Mouse (Mus musculus) ovary, postnatal 10 days (tissue): ENCODE measurements around the gene Eml2.

ENCODE experiments used
- DNase-seq: peaks from one replicate; pipeline ENCODE4 v3.0.0; 2022; ENCODE audit warnings: low spot score

The Eml2 gene

DNA sequence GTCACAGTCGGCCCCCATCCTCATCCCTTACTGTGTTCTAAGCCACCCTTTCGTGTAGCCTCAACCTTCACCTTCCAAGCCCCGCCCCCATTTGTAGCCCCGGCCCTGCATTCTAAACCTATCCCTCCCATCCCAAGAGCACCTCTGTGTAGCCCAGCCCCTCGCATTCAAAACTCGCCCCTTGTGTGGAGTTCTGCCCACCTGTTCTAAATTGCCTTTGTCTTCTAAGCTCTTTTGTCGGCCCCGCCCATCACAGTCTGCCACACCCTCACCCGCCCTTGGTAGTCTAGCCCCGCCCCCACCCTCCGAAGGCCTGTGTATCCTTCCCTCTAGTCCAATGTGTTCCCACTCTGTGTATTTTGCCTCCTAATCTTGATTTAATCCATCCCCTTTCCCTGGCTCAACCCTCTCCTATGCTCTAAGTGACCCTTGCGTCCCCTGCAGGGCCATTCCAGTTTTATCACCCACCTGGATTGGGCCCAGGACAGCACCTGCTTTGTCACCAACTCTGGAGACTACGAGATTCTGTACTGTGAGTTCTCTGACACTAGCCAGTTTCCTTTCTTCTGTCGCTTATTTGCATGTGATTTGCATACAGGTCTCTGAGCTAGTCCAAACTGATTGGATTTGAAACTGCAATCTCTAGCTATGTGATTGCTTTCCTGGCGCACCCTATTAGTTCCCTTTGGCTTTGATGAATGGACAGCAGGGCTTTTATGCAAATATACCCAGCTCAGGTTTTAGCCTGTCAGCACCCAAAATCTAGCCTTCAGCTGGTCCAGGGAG is 26.0 kb downstream of the Eml2 start:
- no peak for DNase-seq

DNA sequence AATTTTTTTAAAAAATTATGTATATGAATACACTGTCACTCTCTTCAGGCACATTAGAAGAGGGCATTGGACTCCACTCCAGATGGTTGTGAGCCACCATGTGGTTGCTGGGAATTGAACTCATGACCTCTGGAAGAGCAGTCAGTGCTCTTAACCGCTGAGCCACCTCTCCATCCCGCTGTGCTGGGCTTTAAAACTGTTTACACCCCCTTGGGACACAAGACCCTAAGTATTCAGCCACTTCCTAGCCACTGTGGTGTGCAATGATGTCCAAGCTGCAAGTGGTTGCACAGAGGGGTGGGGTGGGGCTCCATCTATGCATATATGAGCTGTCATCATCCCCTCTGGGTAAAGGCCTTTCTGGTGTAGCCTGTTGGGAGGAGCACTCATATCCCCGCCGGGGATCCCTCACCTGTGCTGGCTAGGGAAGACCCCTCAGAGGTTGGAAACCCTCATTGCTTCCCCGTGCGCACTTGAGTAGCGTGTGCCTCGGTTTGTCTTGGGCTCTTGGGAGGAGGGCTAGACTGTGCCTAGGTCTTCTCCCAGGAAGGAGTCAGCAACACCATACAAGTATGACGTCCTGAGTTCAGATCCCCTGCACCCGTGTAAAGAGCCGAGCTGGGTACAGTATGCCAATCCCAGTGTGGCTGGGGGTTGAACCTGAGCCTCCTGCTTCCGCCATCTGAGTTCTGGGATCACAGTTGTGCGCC is 32.1 kb downstream of the Eml2 start:
- no peak for DNase-seq

DNA sequence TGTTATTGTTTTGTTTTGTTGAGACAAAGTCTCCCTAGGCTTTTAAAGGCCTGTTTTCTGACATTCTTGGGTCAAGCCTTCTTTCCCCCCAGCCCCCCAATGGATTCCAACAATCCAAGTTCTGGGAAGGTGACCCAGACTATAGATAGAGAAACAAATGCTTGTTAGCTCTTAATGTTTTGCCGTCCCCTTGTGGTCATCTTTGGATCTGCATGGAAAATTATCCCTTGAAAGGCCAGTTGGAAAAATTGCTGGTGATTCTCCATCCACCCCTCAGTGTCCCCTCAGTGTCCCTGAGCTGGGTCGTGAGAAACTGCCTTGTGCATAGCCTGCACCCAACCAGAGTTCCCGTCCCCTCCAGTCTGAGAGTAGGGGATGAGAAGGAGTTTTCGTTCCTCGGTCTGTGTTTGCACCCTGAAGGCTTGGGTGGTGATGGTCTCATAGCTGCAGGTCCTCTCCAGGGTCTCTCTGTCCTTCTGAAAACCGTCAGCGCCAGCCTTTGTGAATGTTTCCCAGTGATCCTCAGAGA is 32.8 kb downstream of the Eml2 start:
- DNase-seq = no peak

DNA sequence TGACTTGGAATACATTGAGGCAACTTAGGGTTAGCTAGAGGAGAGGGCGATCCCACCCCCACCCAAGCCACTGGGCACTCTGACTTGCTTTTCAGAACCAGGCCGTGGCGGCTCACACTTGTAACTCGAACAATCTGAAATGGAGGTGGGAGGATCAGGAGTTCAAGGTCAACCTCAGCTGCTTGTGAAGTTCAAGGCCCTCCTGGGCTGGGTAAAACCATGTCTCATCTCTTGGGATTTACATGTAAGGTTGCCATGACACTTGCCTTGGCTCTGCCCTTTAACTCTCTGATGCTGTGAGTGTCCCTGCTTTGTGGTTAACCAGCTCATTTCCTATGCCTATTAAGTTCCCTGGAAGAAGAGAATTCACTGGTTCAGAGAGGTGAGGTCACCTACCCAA is 33.3 kb downstream of the Eml2 start:
- DNase-seq = no peak

DNA sequence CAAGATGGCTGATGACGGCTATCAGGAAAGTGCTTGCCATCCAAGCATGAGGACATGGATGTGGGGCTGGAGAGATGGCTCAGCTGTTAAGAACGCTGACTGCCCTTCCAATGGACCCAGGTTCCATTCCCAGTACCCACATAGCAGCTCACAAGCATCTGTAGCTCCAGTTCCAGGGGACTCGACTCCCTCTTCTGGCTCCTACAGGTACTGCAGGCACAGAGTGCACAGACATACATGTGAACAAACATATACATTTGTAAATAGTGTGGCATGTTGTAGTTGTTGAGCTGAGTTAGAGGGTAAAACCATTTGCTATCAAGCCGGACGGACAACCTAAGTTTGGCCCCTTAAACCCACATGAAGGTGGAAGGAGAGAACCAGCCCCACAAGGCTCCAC is 33.8 kb downstream of the Eml2 start:
- no peak for DNase-seq

DNA sequence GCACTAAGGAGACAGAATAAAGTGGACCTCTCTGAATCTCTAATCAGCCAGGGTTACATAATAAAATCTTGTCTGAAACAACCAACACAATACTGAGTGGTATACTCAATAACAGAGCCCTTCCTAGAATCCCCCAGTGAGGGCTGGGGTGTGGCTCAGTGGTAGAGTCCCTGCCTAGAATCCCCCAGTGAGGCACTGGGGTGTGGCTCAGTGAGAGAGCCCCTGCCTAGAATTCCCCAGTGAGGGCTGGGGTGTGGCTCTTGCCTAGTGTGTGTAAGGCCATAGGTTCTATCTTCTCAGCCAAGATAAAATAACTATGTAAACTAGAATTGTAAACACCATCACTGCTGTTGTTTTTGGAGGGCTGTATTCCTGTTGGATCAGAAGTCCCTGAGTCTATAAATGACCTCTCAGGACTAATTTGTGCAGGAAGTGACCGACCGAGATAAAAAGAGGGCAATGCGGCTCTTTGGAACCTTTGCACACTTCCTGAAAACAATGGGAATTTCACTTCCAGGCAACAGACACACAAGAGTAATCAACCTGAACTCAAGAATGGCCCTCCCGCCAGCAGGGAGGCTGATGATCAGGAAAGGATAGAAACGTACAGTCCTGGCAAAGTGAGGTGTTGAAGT is 34.9 kb downstream of the Eml2 start:
- no peak for DNase-seq

DNA sequence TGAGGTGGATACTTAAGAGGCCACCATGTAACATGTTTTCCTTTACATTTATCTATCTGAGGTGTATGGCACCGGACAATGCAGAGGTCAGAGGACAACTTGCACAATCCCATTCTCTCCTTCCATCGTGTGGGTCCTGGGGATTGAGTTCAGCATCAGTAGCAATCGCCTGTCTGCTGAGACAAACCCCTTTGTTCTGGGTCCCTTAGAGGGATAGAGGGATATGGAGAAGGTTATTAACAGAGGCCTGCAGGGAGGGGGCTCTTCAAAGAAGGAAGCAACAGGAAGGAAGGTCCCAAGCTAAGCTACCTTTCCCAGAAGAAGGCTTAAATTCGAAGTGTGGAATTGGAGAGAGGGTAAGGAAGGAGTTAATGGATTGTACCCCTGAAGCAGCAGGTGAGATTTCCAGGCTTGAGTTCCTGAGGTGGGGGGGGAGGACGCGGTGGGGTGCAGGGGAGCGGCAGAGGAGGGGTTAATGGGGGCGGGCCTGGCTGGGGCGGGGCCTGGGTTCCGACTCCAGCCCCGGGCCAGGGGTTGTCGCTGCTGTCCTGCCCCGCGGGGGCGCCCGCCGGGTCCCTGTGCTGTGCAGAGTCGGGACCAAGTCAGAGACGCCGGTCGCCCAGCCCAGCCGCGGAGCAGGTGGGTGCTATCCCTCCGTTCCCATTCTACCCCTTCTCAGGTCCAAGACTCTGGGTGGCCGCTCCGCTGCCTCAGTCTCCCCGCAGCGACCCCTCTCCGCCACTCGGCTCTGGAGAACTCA is 36.0 kb downstream of the Eml2 start, which contains the start of gene Gpr4:
TSS of gene Gpr4 (plus strand) at position 543 of the 760 bp plus-strand sequence.
- no peak for DNase-seq

DNA sequence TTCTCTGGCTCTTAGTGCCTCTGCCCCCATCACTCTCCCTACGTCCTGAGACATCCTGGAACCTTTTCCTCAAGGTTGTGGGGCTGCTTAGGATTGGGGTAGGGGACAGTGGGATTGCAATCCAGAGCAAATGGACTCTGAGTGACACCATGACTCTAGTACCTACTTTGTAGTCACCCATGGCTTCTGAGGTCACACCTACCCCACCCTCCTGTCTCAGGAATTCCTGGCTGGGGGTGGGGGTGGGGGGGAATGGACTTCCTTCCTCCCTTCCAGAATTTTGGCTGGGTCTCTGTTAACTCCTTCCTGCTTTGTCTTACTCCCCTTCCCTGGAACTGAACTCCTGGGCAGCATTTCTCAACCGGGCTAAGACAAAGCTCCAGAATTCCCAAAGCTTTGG is 37.2 kb downstream of the Eml2 start:
- no peak for DNase-seq

DNA sequence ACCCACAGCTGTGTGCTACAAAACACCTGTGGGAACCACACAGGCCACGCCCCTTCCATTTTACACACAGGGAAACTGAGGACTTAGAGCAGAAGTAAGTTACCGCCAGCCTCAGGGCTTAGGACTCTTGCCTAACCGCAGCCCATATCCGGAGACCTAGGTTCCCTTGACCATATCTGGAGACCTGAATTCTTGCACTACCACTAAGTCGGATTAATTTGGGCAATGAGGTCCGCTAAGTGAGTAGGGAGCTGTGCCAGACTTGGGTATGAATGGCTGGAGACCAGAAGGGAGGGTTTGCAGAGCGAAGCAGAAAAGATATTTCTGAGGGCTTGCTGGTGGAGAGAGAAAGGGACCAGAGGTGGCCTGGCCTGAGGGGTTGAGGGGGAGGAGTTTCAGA is 38.1 kb downstream of the Eml2 start:
- no peak for DNase-seq

DNA sequence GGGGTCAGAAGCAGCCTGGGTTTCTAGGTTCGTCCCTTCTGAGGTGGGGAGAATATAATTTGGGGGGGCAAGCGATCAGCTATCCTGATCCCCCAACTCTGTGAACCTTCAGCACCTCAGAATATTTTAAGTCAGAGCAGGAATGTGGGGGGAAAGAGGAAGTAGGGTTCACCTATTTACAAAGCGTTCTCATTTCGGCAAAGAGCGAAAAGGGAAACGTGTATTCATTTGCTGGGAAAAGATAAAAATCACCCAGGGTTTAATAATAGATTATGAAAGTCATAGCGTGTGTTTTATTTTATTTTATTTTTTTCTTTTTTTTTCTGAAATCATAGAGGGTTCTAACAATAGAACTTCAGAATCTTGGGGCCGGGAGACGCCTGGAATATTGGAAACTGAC is 38.7 kb downstream of the Eml2 start:
- DNase-seq = no peak

DNA sequence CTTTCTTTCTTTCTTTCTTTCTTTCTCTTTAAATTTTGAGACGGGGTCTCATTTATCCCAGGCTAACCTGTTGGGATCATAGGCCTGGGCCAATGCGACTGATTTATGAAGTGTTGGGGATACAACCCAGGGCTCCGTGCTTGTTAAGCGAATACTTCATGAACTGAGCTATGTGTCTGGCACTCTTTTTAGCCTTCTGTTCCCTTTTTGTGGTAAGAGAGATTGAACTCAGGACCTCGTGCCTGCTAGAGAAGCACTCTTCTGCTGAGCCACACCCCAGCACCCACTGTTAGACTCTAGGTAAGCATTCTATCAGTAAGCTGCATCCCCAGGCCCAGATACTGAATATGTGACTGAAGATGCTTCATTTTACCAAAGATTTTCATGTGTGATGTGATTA is 41.3 kb downstream of the Eml2 start:
- no peak for DNase-seq

DNA sequence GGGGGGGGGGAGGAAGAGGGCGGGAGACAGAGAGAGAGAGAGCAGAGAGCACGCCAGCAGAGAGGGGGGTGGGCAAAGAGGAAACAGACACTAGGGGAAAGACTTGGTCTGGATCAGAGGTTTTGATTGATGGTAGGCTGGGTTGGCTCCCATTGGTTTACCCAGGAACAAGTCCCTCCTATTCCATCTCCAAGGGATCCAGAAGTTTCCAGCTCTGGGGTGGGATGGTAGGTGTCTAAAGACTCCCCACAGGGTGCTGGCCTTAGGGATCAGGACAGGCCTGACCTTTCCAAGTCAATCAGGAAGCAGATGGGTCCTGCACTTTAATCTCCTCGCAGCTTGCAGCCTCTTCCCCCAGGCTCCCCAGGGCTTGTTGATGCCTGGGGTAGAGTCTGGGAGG is 41.7 kb downstream of the Eml2 start:
- DNase-seq = no peak

DNA sequence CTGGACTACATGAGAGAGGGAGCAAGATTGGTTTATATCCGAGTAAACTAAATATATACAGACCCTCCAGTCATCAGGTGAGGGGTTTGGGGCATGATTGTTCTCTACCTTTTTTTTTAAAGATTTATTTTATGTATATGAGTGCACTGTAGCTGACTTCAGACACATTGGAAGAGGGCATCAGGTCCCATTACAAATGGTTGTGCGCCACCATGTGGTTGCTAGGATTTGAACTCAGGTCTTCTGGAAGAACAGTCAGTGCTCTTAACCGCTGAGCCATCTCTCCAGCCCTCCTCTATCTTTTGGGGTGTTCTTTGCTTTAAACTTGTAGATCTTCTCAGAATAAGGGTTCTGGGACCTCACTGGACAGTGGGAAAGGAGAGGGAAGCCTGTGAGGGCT is 43.8 kb downstream of the Eml2 start:
- no peak for DNase-seq

DNA sequence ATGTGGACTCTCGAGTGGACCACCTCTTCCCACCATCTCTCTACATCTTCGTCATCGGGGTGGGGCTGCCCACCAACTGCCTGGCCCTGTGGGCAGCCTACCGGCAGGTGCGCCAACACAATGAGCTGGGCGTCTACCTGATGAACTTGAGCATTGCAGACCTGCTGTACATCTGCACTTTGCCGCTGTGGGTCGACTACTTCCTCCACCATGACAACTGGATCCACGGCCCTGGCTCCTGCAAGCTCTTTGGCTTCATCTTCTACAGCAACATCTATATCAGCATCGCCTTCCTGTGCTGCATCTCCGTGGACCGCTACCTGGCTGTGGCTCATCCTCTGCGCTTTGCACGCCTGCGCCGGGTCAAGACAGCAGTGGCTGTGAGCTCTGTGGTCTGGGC is 46.0 kb downstream of the Eml2 start:
- no peak for DNase-seq

DNA sequence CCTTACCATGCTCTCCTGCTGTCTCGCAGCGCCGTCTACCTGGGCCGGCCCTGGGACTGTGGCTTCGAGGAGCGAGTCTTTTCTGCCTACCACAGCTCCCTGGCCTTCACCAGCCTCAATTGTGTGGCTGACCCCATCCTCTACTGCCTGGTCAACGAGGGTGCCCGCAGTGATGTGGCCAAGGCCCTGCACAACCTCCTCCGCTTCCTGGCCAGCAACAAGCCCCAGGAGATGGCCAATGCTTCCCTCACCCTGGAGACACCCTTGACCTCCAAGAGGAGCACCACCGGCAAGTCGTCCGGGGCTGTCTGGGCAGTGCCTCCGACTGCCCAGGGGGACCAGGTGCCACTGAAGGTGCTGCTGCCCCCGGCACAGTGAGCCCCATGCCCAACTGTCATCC is 46.7 kb downstream of the Eml2 start:
- DNase-seq = no peak

DNA sequence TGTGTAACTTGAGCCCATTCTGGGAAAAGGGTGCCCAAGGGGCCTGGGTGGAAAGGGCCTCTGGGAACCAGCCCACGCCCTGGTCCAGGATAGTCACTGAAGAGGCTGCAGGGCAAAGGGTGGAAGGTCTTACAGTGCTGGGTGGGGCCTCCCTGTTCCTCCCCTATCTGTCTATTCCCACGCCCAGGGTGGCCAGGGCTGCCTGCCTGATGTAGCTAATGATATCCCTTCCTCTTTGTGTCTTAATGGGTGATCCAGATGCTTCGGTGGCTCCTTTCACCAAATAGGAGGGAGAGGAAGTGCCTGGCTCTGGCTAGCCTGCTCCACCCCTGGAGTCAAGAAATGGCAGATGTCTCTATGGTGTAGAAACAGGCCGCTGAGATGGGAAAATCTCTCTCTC is 48.7 kb downstream of the Eml2 start:
- DNase-seq = no peak

DNA sequence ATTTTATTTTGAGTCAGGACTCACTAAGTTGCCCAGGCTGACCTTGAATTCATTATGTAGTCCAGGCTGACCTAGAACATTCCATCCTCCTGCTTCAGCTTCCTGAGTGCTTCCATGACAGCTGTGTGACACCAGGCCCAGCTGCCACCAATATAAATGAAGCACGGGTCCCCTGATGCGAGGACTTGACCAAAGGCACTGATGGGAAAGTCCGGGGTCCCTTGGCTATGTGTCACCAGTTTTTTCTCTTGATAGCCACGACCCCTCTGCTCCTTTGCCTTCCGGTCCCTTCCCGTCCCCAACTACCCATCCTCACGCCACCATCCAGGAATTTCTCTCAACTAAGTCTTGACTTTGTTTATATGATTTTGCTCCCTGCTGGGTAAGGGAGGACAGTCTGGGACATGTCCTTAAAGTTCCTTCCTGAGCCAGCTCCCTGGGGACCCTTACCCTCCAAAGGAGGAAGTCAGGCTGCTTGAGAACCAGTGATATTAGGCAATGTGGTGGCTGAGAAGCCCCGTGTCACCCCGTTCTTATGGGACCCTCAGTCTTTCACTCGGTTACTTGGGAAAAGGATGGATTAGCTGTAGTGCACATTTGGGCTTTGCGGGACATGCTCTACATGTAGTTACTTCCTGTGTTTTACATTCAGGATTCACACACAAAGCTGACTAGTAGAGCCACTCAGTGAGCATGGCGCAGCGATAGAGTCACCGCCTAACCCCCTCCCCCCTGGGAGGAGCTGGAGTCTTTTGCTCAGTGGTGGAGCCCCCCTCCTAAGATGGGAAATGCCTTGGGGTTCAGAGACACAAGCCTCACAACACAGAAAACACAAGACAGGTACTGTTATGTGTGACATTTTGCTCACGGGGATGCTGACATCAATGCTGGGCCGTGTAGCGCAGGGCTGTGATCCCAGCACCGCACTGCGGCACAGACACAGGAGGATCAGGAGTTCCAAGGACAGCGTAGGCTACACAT is 50.9 kb downstream of the Eml2 start:
- DNase-seq = peak; percentile 26

DNA sequence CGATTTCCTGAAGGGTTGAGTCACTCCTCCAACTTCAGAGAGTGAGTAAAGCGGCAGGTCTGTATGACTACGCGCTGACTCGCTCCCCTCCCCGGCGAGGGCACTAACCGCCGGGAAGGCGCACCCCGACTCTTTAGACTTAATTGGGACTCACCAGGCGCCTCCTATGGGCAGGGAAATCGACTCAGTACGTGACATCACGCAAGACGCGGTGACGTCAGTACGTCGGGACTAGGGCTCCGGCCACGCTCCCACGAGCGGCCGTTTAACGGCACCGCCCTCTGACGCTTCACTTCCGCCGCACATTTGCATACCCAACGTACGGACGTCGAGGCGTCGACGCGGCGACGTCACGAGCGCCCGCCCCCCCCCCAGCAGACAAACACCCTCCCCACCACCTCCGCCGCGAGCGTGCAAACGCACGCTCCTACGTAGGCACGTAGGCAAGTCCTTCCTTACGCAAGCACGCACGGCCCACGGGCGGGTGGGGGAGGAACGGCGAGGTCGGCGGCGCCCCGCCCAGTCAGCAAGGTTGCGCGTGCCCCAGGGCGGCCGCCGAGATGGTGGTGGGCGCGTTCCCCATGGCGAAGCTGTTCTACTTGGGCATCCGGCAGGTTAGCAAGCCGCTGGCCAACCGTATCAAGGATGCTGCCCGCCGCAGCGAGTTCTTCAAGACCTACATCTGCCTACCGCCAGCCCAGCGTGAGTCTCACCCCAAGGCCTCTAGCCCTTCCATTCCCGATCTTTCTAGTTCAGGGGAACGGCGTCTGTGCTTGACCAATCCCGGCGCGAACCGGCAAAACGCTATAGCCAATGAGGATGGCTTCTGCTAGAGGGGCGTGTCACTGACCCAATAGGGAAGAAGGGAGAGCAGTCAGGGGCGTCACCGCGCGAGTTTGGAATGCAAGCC is 51.9 kb downstream of the Eml2 start, which contains the start of gene Opa3:
TSS of gene Opa3 (plus strand) at position 452 of the 910 bp plus-strand sequence.
- peak; percentile 98 for DNase-seq

DNA sequence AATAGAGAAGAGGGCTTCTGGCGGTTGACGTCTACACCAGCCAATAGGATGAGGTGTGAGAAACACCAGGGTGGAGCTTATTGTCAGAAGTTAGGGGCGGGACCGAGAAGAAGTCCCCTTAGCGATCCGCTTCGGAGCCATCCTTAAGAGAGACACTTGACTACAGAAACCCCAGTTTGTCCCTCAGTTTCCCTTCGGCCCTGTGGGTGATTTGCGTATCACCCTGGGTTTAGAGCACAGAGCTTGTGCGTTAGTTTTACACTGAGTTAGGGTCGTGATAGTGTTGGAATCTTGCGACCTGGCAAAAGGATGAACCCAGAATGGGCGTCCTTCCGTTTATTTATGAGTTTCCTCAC is 52.5 kb downstream of the Eml2 start:
- DNase-seq = no peak

DNA sequence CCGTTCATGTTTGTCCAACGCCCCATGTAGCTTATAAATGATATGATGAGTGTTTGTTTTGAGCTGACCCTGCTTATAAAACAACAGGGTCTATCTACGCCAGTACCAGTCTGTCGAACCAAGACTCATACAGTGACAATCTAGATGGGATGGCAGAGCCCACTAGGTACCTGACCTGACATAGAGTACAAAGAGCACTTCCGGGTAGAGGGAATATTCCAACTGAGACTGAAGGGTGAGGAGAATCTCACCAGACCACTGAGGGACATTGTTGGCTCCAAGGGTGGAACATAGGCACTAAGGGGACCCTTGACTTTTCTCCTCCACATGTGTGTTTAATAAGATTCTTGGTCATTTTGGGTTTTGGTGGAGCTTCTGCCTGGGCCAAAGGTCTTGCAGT is 53.2 kb downstream of the Eml2 start:
- no peak for DNase-seq
